Mouse (Mus musculus) MEL (cell line): ENCODE results near the gene Elovl5. TPM values are rescaled to one million over a fixed set of nuclear protein-coding genes. Genes with fewer than 3 reads are reported as not detected.

Experiments
- DNase-seq: peaks from one replicate; pipeline ENCODE4 v3.0.0; 2011; ENCODE audit warnings: low read depth, low spot score
- H3K27ac ChIP-seq: 2 replicates; pipeline ENCODE4 v1.5.1; 2012; ENCODE audit warnings: low read depth, mild to moderate bottlenecking, control low read depth, low read length, moderate library complexity; ENCODE audit not compliant: control insufficient read depth
- H3K27me3 ChIP-seq, 2 experiments: fragments of 150-350 bp in 1 of 2; sonication (generic) in 1 of 2; 2 replicates each; pipeline ENCODE4 v1.6.1; 2012; ENCODE audit warnings: low read length in 2 of 2, mild to moderate bottlenecking in 2 of 2, improper control_type of control experiment in 1 of 2, moderate library complexity in 1 of 2; ENCODE audit not compliant: insufficient read depth in 2 of 2, control insufficient read depth in 1 of 2
- H3K36me3 ChIP-seq, 2 experiments: 2 replicates each; pipeline ENCODE4 v1.6.1; 2012 to 2014; ENCODE audit warnings: low read length in 2 of 2, improper control_type of control experiment in 1 of 2, inconsistent platforms in 1 of 2, mild to moderate bottlenecking in 1 of 2; ENCODE audit not compliant: insufficient read depth in 2 of 2, control insufficient read depth in 1 of 2
- H3K4me1 ChIP-seq, 2 experiments: fragments of 150-350 bp in 1 of 2; sonication (generic) in 1 of 2; 2 replicates each; pipeline ENCODE4 v1.6.1; 2012; ENCODE audit warnings: low read length in 2 of 2, improper control_type of control experiment in 1 of 2, mild to moderate bottlenecking in 1 of 2; ENCODE audit not compliant: insufficient read depth in 2 of 2, control insufficient read depth in 1 of 2
- H3K4me3 ChIP-seq, 2 experiments: fragments of 150-350 bp in 1 of 2; sonication (generic) in 1 of 2; 2 replicates each; pipeline ENCODE4 v1.5.1; 2012; ENCODE audit warnings: low read depth in 2 of 2, low read length in 2 of 2, mild to moderate bottlenecking in 2 of 2, moderate library complexity in 2 of 2, control low read depth in 1 of 2, improper control_type of control experiment in 1 of 2; ENCODE audit not compliant: control insufficient read depth in 1 of 2, insufficient read depth in 1 of 2
- H3K79me2 ChIP-seq: 2 replicates; pipeline ENCODE4 v1.6.1; 2012; ENCODE audit warnings: mild to moderate bottlenecking, low read length, moderate library complexity; ENCODE audit not compliant: control insufficient read depth, poor library complexity, insufficient read depth
- H3K9ac ChIP-seq: 2 replicates; pipeline ENCODE4 v1.6.1; 2012; ENCODE audit warnings: low read depth, mild to moderate bottlenecking, control low read depth, low read length, moderate library complexity; ENCODE audit not compliant: control insufficient read depth, poor library complexity, severe bottlenecking
- H3K9me3 ChIP-seq: fragments of 150-350 bp; sonication (generic); replicated peaks from 2 replicates; pipeline ENCODE4 v1.6.1; 2012; ENCODE audit warnings: mild to moderate bottlenecking, low read length, improper control_type of control experiment, moderate library complexity; ENCODE audit not compliant: insufficient read depth
- BHLHE40 ChIP-seq: IDR thresholded peaks from 2 replicates; pipeline ENCODE4 v1.6.1; 2012; ENCODE audit warnings: low read depth, mild to moderate bottlenecking, inconsistent platforms, low read length, improper control_type of control experiment, borderline replicate concordance
- CHD2 ChIP-seq: IDR thresholded peaks from 2 replicates; pipeline ENCODE4 v1.6.1; 2011; ENCODE audit warnings: low read length, improper control_type of control experiment
- CTCF ChIP-seq, 3 experiments: IDR thresholded peaks in 2 of 3; conservative IDR thresholded peaks in 1 of 3; 2 replicates each; pipeline ENCODE4 v1.5.1; 2011 to 2012; ENCODE audit warnings: low read length in 3 of 3, low read depth in 2 of 3, mild to moderate bottlenecking in 2 of 3, improper control_type of control experiment in 1 of 3, inconsistent platforms in 1 of 3, mixed read lengths in 1 of 3, moderate library complexity in 1 of 3; ENCODE audit not compliant: control insufficient read depth in 1 of 3, insufficient read depth in 1 of 3, poor library complexity in 1 of 3, severe bottlenecking in 1 of 3
- E2F4 ChIP-seq: IDR thresholded peaks from 2 replicates; pipeline ENCODE4 v1.6.1; 2011; ENCODE audit warnings: low read depth, low read length, improper control_type of control experiment, borderline replicate concordance
- EP300 ChIP-seq, 2 experiments: IDR thresholded peaks; 2 replicates each; pipeline ENCODE4 v1.6.1; 2011; ENCODE audit warnings: improper control_type of control experiment in 2 of 2, low read length in 2 of 2, low read depth in 1 of 2, mild to moderate bottlenecking in 1 of 2
- ETS1 ChIP-seq: IDR thresholded peaks from 2 replicates; pipeline ENCODE4 v1.6.1; 2012; ENCODE audit warnings: low read depth, mild to moderate bottlenecking, inconsistent platforms, low read length, improper control_type of control experiment, moderate library complexity
- JUND ChIP-seq: IDR thresholded peaks from 2 replicates; pipeline ENCODE4 v1.6.1; 2011; ENCODE audit warnings: low read depth, mild to moderate bottlenecking, improper control_type of control experiment, low read length
- MXI1 ChIP-seq: IDR thresholded peaks from 2 replicates; pipeline ENCODE4 v1.6.1; 2011; ENCODE audit warnings: mild to moderate bottlenecking, low read depth, low read length, improper control_type of control experiment
- MYB ChIP-seq: IDR thresholded peaks from 2 replicates; pipeline ENCODE4 v1.6.1; 2011; ENCODE audit warnings: mild to moderate bottlenecking, low read depth, low read length, improper control_type of control experiment
- NELFE ChIP-seq: IDR thresholded peaks from 2 replicates; pipeline ENCODE4 v1.6.1; 2011; ENCODE audit warnings: low read depth, low read length, improper control_type of control experiment
- POLR2A ChIP-seq, 2 experiments: IDR thresholded peaks; 2 replicates each; pipeline ENCODE4 v1.6.1; 2011 to 2012; ENCODE audit warnings: low read length in 2 of 2, mild to moderate bottlenecking in 2 of 2, control low read depth in 1 of 2, improper control_type of control experiment in 1 of 2, low read depth in 1 of 2, moderate library complexity in 1 of 2; ENCODE audit not compliant: control insufficient read depth in 1 of 2, insufficient read depth in 1 of 2, poor library complexity in 1 of 2
- POLR2AphosphoS2 ChIP-seq: IDR thresholded peaks from 2 replicates; pipeline ENCODE4 v1.6.1; 2011; ENCODE audit warnings: low read length, improper control_type of control experiment
- POLR2AphosphoS5 ChIP-seq: IDR thresholded peaks from 2 replicates; pipeline ENCODE4 v1.6.1; 2012; ENCODE audit warnings: low read depth, borderline replicate concordance, mild to moderate bottlenecking, inconsistent platforms, low read length, moderate library complexity, mixed read lengths
- RAD21 ChIP-seq: IDR thresholded peaks from 2 replicates; pipeline ENCODE4 v1.6.1; 2011; ENCODE audit warnings: mild to moderate bottlenecking, low read depth, low read length, improper control_type of control experiment
- RCOR1 ChIP-seq: IDR thresholded peaks from 2 replicates; pipeline ENCODE4 v1.6.1; 2012; ENCODE audit warnings: low read depth, mild to moderate bottlenecking, inconsistent platforms, low read length, improper control_type of control experiment
- SMC3 ChIP-seq: IDR thresholded peaks from 2 replicates; pipeline ENCODE4 v1.6.1; 2011; ENCODE audit warnings: low read depth, low read length, improper control_type of control experiment
- TCF12 ChIP-seq: IDR thresholded peaks from 2 replicates; pipeline ENCODE4 v1.6.1; 2014; ENCODE audit warnings: low read depth, mild to moderate bottlenecking, inconsistent platforms, low read length, improper control_type of control experiment, moderate library complexity
- UBTF ChIP-seq: IDR thresholded peaks from 2 replicates; pipeline ENCODE4 v1.6.1; 2012; ENCODE audit warnings: low read depth, mild to moderate bottlenecking, inconsistent platforms, low read length, improper control_type of control experiment, moderate library complexity, borderline replicate concordance; ENCODE audit not compliant: insufficient read depth
- USF1 ChIP-seq: IDR thresholded peaks from 2 replicates; pipeline ENCODE4 v1.6.1; 2014; ENCODE audit warnings: low read depth, mild to moderate bottlenecking, inconsistent platforms, low read length, improper control_type of control experiment, moderate library complexity
- ZC3H11A ChIP-seq: IDR thresholded peaks from 2 replicates; pipeline ENCODE4 v1.6.1; 2012; ENCODE audit warnings: low read depth, mild to moderate bottlenecking, inconsistent platforms, low read length, improper control_type of control experiment
- ZKSCAN1 ChIP-seq: IDR thresholded peaks from 2 replicates; pipeline ENCODE4 v1.6.1; 2012; ENCODE audit warnings: low read depth, mild to moderate bottlenecking, inconsistent platforms, low read length, improper control_type of control experiment, moderate library complexity
- ZMIZ1 ChIP-seq: IDR thresholded peaks from 2 replicates; pipeline ENCODE4 v1.6.1; 2012; ENCODE audit warnings: low read depth, mild to moderate bottlenecking, inconsistent platforms, low read length, improper control_type of control experiment, moderate library complexity
- ZNF384 ChIP-seq: IDR thresholded peaks from 2 replicates; pipeline ENCODE4 v1.6.1; 2012; ENCODE audit warnings: low read depth, mild to moderate bottlenecking, inconsistent platforms, low read length, improper control_type of control experiment
- polyA plus RNA-seq, 2 experiments: library from polyadenylated mRNA; stranded (reverse) in 1 of 2; unstranded in 1 of 2; fragments of >175 nt in 1 of 2; fragments of >200 nt in 1 of 2; gene quantifications; 2 replicates each; pipeline versions ENCODE4 v1.2.1 to v1.2.4; 2012; ENCODE audit warnings: low replicate concordance in 2 of 2, low read depth in 1 of 2; ENCODE audit not compliant: insufficient read length in 2 of 2, insufficient read depth in 1 of 2, missing spikeins in 1 of 2
- total RNA-seq: library from RNA; depleted of rRNA; stranded (reverse); fragments of 300-350 nt; gene quantifications from 2 replicates; pipeline ENCODE4 v1.2.3, GENCODE M21; 2012

Elovl5 gene
- total and polyA plus RNA-seq, 3 experiments = 52.3 to 73.0 (median 58.3) TPM

- TF ChIP-seq TCF12 (no peak), JUND (no peak), POLR2AphosphoS2 (no peak), ZKSCAN1 (no peak), MXI1 (no peak), E2F4 (no peak)
- Histone ChIP-seq H3K9ac (no peak overlapping the region), H3K36me3 (no peaks in the 10 kb centered on the region; a peak in 1 of 4 replicates), H3K9me3 (no peaks in the 10 kb centered on the region), H3K4me1 (no peaks in the 10 kb centered on the region), H3K27ac (no peak overlapping the region), H3K79me2 (peaks cover 49% of the 10 kb centered on the region), H3K4me3 (no peak overlapping the region), H3K27me3 (no peaks in the 10 kb centered on the region)
- DNase-seq = no peak
These were observed 28.9 kb downstream of the Elovl5 start for GRCm38 (mm10) chr9:77945792-77946666.

- no peak for TF ChIP-seq POLR2AphosphoS5
- TF ChIP-seq SMC3 = no peak
- no peak for TF ChIP-seq CTCF (IDR thresholded peaks at IDR 0.05 in 2 of 3, conservative IDR thresholded peaks at IDR 0.05 in 1 of 3; ENCODE audit: control insufficient read depth in 1 of 3, insufficient read depth in 1 of 3, low read depth in 2 of 3, low read length in 3 of 3, poor library complexity in 1 of 3, severe bottlenecking in 1 of 3)
- TF ChIP-seq RCOR1 = no peak
- TF ChIP-seq ETS1 = no peak
- no peak for TF ChIP-seq POLR2A (IDR thresholded peaks at IDR 0.05; ENCODE audit: control insufficient read depth in 1 of 2, insufficient read depth in 1 of 2, low read depth in 1 of 2, low read length in 2 of 2, poor library complexity in 1 of 2)
- no peak for TF ChIP-seq MYB
- TF ChIP-seq RAD21 = no peak
- TF ChIP-seq TCF12 = no peak
- TF ChIP-seq CHD2 = no peak
- no peak for TF ChIP-seq ZMIZ1
- no peak for TF ChIP-seq BHLHE40
- no peak for TF ChIP-seq USF1
- no peak for TF ChIP-seq EP300 (IDR thresholded peaks at IDR 0.05; ENCODE audit: low read depth in 1 of 2, low read length in 2 of 2)
- TF ChIP-seq UBTF = no peak
- no peak for TF ChIP-seq E2F4
- TF ChIP-seq ZC3H11A = no peak
- no peak for TF ChIP-seq NELFE
- no peak for TF ChIP-seq ZNF384
- Histone ChIP-seq H3K27ac (no peak overlapping the region), H3K4me3 (no peak overlapping the region), H3K36me3 (no peaks in the 10 kb centered on the region; a peak in 1 of 4 replicates), H3K4me1 (no peaks in the 10 kb centered on the region), H3K27me3 (no peaks in the 10 kb centered on the region), H3K79me2 (peaks cover 50% of the 10 kb centered on the region), H3K9ac (no peak overlapping the region), H3K9me3 (no peaks in the 10 kb centered on the region)
- no peak for DNase-seq
These were observed 31.1 kb downstream of the Elovl5 start for GRCm38 (mm10) chr9:77948214-77948613.
